Mouse (Mus musculus): ENCODE measurements around the gene Olfr675.
"Not testable (repeated sequence)": the region's sequence is repeated elsewhere in the genome, so short reads cannot be mapped to it uniquely, and the experiment has no call there.

Gene Olfr675

GRCm38 (mm10) chr7:105028360-105028759, at the start of gene Olfr675:
Gene Olfr675 (minus strand): TSS chr7:105028460.
- no peak for DNase-seq (ENCODE audit: low read depth, low spot score)

- no peak for DNase-seq (ENCODE audit: low read depth, low spot score)
These were observed 35.9 kb upstream of the Olfr675 start, which contains the start of gene Olfr678 for GRCm38 (mm10) chr7:105064175-105064574. Gene Olfr678 (plus strand): TSS chr7:105064475.

GRCm38 (mm10) chr7:105058951-105059350, 30.7 kb upstream of the Olfr675 start:
- DNase-seq (ENCODE audit: low read depth, low spot score), result no peak

GRCm38 (mm10) chr7:105033836-105034235, 5.6 kb upstream of the Olfr675 start:
- peak; percentile 46 for DNase-seq (ENCODE audit: low read depth, low spot score)

GRCm38 (mm10) chr7:105032398-105032797, 4.1 kb upstream of the Olfr675 start, which contains the start of gene Olfr676:
Gene Olfr676 (plus strand): TSS chr7:105032698.
- no peak for DNase-seq (ENCODE audit: low read depth, low spot score)

- peak; percentile 17 for DNase-seq (ENCODE audit: low read depth, low spot score)
These were observed 5.7 kb downstream of the Olfr675 start for GRCm38 (mm10) chr7:105022530-105022929.

- DNase-seq (ENCODE audit: low read depth, low spot score), result no peak
These were observed 26.3 kb downstream of the Olfr675 start, which contains the start of gene Olfr672 for GRCm38 (mm10) chr7:105001929-105002328. Gene Olfr672 (minus strand): TSS chr7:105002029.

- no peak for DNase-seq (ENCODE audit: low read depth, low spot score)
These were observed 49.2 kb downstream of the Olfr675 start, which contains the start of gene Olfr671 for GRCm38 (mm10) chr7:104979026-104979425. Gene Olfr671 (minus strand): TSS chr7:104979126.

GRCm38 (mm10) chr7:104972507-104972906, 55.8 kb downstream of the Olfr675 start:
- DNase-seq (ENCODE audit: low read depth, low spot score), result not testable (repeated sequence)

Data from ES-CJ7 (cell line).